Mouse (Mus musculus): ENCODE data around the gene Bpifb4. TPM values are rescaled to one million over a fixed set of nuclear protein-coding genes. Genes with fewer than 3 reads are reported as not detected.
A peak's percentile ranks its signal among the peaks of the same experiment; 100 is the strongest.

The Bpifb4 gene
- not detected in 2 replicates for total RNA-seq (2021)
- long read RNA-seq: 0 reads

DNA sequence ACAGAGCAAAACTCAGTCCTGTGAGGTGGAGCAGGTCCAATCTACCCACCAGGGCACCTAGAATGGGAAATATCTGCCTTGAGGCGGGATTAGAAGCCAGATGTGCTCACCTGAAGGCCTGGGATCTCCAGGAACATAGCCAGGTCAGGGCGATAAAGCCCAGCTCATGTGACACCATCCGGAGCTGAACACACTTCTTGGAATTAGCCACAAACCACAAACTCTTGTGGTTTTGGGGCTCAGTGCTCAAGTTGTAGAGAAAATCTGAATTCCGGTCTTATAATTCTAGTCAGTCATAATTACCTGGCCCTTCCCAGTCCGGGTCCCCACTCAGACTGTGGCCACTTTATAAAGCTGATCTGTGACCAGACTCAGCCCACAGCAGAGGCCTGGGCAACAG is at the start of gene Bpifb4:
Gene Bpifb4, plus strand, starts transcription at position 370 of the 400 bp plus-strand sequence.
- no peak for DNase-seq

DNA sequence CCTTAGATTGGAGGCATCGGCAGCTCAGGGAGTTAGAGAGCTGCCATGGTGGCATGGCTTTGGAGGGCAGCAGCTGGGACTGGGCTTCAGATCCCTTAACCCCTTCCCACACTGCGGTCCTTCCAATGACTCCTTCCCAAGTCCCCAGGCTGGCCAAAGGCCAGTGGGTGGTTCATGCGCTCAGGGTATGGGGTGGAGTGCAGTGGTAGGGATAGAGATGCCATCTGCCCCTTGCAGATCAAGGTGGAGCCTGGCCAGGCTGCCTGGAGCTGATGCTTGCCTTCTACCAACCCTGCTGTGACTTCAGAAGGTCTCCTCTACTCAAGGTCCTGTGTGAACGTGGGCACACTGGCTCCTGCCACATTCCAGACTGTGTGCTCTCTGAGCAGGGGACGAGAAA is 38.9 kb upstream of the Bpifb4 start:
- no peak for DNase-seq

DNA sequence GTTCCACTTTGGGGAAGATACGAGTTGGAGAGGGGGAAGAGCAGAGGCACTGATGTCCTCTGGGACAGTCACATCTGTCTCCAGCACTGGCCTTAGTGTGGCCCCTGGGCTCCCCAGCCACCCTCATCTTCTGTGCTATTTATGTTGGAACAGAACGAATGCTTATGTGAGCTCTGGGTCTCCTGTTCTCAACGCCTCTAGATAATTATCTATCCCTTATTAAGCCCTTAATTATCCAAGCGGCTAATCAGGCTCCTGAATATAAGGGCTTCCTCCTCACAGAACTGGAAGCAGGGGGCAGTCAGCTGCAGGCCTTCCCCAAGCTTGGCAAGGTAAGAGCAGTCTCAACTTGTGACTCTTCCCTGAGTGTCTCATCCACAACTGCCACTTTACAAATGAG is 37.9 kb upstream of the Bpifb4 start, which contains the start of gene Bpifb6:
Gene Bpifb6, plus strand, starts transcription at position 301 of the 400 bp plus-strand sequence.
- DNase-seq: no peak

DNA sequence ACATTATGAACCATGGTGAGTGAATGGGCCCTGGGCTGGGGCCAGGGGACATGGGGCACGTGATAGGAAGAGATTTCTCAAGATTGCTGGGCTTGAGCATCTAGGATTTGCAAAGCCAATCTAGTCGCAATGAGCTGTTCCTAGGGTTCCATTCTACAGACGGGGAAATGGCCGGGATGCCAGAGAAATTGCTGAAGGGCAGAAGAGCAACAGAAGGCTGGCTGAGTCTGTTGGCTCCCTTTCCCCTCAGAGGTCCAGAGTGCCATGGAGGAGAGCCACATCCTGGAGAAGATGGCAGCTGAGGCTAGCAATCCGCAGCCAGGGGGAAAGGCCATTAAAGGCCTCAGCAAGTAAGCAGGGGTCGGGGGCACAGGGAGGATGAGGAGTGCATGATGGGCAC is 35.3 kb upstream of the Bpifb4 start:
- no peak for DNase-seq

DNA sequence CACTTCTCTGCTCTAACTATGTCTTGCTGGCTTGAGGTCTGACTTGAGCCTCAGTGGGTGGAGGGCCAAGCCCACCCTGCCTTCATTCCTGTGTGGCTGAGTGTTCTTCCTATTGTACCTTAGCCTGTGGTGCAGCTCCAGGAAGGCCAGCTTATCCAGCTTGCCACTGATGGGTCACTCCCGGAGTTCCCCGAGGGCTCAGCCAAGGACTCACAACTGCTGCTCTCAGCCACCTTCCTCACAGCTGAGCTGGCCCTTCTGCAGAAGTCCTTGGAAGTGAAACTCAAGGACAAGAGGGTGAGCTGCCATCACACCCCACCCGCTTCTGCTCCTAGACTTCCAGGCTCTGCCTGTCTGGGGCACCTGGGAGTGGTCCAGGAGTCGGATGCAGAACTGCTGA is 31.4 kb upstream of the Bpifb4 start:
- peak; percentile 52 for DNase-seq

DNA sequence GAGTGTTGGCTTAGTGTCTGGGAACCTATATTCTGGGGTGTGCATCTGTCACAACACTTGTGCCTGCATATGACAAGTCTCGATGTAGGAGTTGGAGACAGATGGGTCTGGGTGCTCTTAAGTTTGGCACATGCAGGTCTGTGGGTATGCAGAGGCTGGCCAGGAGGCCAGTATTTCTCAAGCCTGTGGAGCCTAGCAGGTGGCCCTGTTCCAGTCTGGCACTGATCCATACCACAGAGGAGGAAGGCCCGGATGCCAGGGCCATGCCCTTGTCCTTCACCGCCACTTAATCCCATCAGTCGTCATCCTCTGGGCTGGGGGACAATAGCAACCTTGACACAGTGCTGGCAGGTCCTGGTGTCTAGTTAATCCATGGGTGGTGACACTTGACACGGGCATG is 23.9 kb upstream of the Bpifb4 start:
- peak; percentile 84 for DNase-seq

DNA sequence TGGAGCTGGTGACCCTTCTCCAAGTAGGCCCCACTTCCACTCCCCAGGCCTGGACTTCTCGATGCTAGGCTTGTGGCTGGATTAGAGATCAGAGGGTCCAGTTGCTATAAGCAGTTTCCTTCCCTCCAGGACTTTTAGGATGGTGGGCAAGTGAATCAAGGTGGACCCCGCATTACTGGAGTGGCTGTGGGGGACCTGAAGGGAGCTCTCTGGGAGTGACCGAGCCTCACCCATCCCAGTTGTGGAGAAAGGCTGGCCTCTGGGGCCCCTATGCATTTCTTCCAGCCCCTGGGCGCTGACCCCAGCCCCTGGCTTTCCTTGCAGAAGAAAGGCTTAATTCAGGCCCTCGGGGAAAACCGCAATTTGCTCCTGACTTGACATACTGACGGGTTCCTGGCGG is 20.1 kb upstream of the Bpifb4 start, which contains the start of gene Bpifb3:
Gene Bpifb3, plus strand, starts transcription at position 301 of the 400 bp plus-strand sequence.
- no peak for DNase-seq

DNA sequence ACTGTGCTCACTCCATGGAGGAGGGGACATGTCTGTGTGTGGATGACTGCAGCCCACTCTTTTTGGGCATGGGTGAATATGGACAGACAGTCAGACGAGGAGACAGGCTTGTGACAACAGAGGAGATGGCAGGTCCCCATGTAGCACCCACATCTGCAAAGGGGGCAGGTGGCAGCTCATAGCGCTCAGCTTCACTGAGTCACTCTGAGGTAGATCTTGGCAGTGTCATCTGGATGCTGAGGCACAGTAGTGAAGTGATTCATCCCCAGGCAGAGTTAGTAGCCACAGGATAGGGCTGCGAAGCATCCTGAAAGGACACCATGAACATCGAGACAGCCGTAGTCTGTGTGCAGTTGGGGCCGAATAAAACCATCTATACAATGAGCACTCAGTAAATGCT is 16.8 kb upstream of the Bpifb4 start:
- DNase-seq: no peak

DNA sequence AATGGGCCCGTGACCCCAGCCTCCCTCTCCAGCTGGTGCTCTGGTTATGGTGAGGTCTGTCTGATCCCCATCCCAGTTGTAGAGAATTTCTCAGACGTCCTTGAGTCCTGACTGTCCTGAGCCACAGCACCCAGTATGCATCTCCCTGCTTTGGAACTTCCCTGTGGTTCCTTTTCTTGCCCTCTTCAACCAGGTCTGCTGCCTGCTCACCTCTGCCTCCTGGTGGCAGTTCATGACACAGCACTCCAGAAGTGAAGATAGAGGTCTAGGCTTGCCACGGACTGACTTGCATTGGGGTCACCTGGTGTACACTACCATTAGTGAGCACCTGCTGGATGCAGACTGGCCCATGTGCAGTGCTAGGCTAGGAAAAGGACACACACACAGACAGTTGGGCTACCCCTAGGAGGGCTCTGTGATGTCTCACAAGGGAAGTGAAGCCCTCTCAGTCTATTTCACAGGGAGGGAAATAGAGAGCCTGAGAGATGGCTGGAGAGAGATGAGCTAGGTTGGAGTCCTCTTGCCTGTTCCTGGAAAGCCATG is 8.1 kb upstream of the Bpifb4 start:
- peak; percentile 75 for DNase-seq

DNA sequence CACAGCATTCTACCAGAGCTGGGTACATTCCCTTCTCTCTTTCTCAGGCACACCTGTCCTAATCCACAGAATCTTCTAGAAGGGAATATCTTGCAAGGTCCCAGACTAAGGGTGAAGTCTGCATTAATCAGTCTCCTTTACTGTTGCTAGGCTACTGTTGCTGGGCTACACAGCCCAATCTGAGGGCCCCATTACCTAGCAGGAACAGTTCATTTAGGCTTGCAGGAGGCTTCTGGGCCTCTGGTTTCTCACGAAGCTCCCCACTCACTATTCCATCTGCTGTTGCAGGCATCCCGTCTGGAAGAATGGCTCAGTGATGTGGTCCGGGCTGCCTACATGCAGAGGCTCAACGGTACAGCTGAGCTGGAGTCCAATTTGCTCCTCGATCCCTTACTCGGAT is 6.9 kb upstream of the Bpifb4 start:
- no peak for DNase-seq

DNA sequence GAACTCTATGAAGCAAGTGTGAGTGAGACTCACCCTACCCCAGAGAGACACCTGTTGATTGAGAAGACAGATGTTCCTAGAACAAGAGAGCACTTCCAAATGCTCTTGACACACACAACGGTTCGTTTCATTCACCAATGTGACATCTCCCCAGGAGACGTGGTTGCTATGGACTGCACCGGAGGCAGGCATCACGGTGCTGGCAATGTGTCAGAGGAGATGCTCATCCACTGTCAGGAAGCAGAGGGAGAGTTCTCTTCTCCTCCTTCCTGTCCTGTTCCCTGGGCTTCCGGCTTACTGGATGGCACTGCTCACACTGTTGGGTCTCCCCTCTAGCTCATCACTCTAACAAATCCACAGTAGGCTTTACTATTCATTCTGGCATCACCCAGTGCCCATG is 4.7 kb upstream of the Bpifb4 start:
- no peak for DNase-seq

DNA sequence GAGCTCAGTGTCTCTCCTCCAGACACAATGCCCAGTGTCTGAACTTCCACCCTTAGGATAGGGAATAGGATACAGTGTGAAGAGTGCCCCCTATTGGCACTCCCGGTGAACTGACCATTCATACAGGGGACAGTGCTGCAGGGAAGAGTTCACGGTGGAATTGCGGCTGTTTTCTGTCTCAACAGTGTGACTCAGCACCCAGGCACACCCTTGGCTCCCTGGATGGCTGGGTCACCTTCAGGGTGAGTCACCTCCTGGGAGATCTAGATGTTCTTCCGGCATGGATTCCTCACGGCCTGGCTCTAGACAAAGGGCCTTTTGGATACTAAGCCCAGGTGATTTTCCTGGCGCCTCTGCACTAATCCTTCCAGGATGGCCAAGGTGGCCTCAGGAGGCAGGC is 2.7 kb upstream of the Bpifb4 start:
- peak; percentile 30 for DNase-seq

DNA sequence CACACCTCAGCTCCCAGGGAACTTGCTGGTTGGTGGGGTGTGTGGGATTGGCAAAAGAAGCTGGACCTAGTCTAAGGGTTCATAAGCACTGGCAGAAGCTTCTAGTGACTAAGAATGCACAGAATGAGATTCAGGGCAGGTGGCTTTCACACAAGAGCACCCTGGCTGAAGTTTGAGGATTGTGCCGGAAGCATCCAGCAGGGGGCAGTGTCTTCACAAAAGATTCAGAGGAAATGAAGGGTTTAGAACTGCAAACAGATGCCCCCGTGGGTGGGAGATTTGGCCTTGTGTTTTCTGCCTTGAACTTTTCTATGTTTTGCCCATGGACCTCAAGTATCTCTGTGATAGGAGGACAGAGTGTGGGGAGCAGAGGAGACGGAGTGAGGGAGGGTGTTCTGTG is 5.5 kb downstream of the Bpifb4 start:
- peak; percentile 53 for DNase-seq

DNA sequence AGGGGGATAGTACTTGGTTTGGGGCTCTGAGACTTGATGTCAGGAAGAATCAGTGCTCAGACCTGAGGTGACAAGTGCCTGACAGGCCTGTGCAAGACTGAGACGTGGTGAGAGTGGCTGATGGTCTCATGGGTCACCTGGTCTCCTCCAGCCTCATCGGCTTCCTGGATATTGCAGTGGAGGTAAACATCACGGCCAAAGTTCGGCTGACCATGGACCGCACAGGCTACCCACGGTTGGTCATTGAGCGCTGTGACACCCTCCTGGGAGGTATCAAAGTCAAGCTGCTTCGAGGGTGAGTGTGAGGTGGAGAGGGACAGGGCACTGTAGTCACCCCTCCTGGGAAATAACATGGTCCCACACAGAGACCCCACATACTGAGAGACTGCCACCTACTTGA is 6.6 kb downstream of the Bpifb4 start:
- DNase-seq: no peak

DNA sequence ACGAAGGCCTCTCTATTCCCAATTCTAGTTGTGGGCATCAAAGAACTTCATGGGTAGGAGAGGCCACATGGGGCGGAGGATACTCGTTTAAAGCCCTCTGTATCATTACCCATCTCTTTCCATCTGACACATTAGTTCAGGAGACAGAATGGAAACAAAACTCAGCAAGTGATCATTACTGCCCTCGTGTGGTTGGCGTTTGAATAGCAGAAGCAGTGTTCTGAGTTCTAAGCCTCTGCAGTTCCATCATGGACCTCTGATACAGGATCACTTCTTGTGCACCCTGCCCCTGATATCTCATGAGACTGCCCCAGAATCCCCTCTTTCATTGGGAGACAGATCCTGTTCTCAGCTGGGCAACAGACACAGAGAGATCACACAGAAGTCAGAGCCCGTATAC is 14.9 kb downstream of the Bpifb4 start:
- peak; percentile 66 for DNase-seq

DNA sequence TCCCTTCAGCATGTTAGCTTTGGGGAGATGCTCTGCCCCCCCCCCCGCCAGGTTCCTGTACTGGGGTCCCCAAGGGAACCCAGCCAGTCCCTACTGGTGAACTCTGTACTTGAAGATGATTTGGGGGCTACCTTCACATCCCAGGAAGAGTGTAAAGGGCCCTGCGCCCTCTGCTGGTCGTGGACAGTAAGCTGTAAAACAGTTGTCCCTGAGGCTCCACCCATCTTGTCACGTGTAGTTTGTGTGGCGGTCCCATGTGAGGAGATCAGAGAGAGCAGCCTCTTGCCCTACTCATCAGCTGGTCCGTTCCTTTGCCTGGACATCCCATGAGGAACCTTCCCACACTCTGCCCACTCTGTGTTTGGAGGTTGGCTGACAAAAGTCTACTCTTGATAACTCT is 15.8 kb downstream of the Bpifb4 start:
- peak; percentile 65 for DNase-seq

DNA sequence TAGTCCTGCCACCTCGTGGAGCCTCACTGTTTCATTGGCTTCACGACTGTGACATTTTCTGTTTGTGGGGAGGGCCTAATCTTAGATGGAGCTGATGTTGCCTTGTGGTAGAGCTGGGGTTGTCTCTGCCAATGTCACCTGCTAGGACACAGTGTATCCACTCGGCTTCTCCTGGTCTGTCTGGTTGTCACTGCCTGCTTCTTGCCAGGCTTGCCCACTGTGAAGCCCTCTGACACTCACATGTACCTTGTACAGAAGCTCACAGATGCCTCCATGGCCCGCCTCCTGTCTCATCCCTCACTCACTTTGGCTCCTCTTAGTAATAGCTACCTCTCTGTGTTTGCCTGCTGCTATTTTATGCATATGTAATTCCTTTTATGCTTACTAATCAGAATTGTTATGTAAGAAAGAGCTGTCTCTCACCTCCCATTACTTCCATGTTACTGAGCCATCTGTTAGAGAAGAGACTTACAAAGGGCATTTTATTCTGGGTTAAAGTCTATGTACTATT is 24.9 kb downstream of the Bpifb4 start:
- DNase-seq: no peak

DNA sequence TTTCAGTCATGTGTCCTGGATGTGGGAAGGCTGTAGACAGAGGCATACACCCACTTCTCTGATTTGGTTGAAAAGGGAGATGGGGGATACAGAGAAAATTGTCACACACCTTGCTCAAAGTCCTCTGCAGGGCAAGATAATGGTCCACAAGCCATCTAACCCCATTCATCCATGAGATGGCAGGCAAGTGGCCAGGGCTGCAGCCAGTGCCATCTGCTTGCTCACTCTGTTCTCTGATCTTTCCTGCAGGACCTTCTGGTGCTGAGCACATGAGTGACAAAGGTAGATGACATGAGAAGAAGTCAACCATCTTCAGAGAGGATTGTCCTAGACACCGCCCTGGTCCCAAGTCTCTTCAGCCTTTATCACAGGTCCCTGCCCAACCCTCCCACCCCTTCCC is 25.3 kb downstream of the Bpifb4 start:
- peak; percentile 12 for DNase-seq

DNA sequence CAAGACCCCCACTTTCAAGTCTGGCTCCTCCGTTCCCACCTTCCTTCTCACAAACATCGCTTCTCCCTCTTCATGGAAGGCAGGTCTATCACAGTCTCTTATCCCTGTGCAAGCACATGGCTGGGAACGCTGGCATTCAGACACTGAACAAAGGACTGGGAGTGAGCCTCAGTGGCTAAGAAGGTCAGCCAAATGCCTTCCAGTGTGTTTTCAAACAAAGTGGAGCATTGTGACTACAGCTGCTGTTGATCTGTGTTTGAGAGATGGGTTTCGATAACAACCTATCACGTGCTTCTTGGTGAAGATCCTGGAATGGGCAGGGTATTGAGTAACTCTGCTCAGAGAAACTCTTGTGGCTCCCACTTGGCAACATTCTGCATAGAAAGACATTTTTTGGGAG is 32.2 kb downstream of the Bpifb4 start:
- no peak for DNase-seq

DNA sequence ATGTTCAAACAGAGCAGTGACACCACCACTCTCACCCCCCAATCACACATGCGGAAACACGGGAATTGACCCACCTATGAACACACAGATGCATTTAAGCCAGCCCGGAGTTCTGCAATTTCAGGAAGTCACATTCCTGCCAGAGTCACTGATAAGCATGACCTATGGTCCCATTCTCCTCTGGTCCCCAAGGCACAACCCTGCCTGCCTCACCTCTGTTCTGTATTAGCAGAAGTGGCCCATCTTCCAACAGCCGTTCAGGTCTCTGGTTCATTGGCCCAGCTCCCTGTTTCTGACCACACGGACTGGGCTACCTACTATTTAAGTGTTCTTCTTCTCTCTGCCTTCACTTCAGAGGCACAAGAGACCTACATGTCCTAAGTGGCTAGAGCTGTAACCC is 36.6 kb downstream of the Bpifb4 start, which contains the start of gene Bpifa6:
Gene Bpifa6, plus strand, starts transcription at position 364 of the 400 bp plus-strand sequence.
- no peak for DNase-seq

DNA sequence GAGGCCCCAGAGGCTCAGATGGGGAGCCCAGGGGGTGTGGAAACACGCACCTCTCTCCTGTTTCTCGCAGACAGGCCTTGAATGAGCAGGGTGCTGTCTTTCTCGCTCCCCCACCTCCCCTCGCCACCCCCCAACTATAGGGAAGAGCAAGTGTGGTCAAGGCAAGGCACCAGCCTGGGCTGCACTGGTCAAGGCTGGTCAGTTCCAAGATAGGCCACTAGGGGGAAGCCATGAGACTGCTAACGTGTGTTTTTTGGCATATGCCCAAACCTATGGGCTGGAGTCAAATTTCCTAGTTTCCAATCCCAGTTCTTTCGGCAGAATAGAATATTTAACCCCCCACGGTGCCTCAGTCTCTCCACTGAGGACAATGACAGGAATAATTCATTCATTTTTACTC is 57.8 kb downstream of the Bpifb4 start:
- peak; percentile 79 for DNase-seq

DNA sequence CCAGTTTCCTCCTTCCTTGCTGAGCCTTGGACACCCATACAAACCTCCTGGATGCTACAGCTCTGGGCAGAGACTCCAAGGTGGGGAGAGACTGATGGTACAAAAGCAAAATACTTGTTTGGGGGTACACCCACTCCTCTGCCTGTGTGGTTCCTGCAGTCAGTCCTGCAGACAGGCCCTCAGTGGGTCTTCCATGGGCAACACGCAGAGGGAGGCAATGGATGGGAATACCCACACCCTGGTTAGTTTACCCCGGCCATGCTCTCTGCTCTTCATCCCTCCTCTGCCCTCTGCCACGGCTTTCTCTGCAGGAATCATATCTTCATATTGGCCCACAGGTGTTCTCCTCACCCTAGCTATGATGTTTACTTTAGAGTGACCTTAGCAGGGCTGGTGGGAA is 62.5 kb downstream of the Bpifb4 start:
- no peak for DNase-seq

DNA sequence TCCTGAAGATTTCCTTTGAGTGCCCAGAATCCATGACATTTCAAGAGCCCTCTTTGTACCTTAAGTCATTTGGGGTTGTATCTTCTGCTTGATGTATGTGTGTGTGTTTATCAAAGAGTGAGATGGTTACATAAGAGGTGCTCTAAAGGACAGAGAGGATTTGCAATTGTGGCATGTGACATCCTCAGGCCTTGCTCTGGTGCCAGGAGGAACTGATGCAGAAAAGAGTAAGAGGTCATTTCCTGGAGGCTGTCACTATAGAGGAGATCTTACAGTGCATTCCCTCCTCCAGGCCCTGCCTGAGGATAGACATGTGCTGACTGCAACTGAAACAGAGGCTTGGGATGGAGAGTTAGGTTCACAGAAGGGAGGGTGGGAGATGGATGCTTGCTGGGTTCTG is 63.0 kb downstream of the Bpifb4 start:
- no peak for DNase-seq

DNA sequence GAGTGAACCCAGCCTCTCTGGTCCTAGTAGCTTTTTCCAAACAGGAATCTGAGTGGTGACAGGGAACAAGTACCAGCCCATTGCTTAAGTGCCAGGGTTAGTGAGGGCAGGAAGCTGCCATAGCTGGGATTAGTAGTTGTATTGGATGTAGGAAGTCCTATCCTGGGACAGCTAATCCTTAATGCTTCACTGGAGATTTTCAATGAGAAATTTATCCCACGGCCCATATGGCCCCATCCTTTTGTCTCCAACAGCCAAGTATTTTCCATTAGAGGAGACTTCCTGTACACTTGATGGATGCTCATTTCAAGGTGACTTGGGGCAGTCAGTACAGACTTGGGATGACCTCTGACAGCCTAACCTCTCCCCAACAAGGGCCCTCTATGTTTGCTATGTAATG is 66.4 kb downstream of the Bpifb4 start:
- no peak for DNase-seq

DNA sequence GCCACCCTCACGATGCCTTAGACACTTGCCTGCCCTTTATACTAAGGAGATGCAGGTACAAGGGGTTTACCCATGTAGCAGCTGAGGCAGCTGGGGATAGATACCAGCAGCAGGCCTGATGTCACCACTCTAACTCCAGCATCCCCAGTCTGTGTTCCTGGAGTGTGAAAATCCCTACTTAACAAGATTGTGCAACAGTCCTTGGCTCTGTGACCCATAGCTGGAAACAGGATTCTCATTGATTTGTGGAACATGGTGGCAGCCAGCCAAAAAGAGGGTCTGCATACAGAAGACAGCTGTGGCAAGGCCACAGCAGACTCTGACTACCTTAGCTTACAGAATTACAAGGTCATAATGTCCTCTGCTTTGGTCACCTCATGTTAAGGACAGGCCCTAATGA is 67.1 kb downstream of the Bpifb4 start:
- DNase-seq: no peak

Measured in adrenal gland, postnatal 25 days (tissue).